Mouse (Mus musculus): Measurements from ENCODE around the gene Tmem175. TPM values are rescaled to one million over a fixed set of nuclear protein-coding genes. Genes with fewer than 3 reads are reported as not detected.

Tmem175 gene
- polyA plus RNA-seq, 1 experiment from 2014 or later = 18.1 TPM

DNA sequence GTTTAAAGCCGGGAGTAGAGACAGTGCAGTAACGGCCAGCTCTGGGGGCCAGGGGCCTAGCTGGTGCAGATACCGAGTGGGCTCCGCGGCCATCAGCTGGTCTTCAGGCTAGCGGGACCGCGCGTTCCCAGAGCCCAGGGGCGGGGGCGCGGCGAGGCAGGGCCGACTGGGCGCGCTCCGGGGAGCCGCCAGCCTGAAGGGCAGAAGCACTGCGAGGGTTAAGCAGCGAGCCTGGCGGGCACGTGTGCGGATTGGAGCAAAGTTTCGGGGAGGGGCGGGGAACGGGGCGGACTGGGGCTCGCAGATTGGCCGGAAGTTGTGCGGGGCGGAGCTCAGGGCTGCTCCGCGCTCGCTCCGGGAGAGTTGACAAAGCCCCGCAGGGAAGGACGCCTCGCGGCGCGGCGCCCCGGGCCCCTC, 64.3 kb downstream of the Tmem175 start:
- Histone ChIP-seq H3K27ac (no peak overlapping the region), H3K36me3 (no peaks in the 10 kb centered on the region), H3K4me1 (peaks cover 49% of the 10 kb centered on the region), H3K9me3 (no peaks in the 10 kb centered on the region), H3K4me2 (replicated peaks) (peak overlapping the region; percentile 96), H3K27me3 (replicated peaks) (peaks cover 10% of the 10 kb centered on the region), H3K4me3 (peak overlapping the region; percentile 88), H3K9ac (peak overlapping the region; percentile 75)
- ATAC-seq (ENCODE audit: low FRiP score, low read depth) = peak; percentile 91
- WGBS = under 1% methylated on average over 43 of the region's 43 CpGs

DNA sequence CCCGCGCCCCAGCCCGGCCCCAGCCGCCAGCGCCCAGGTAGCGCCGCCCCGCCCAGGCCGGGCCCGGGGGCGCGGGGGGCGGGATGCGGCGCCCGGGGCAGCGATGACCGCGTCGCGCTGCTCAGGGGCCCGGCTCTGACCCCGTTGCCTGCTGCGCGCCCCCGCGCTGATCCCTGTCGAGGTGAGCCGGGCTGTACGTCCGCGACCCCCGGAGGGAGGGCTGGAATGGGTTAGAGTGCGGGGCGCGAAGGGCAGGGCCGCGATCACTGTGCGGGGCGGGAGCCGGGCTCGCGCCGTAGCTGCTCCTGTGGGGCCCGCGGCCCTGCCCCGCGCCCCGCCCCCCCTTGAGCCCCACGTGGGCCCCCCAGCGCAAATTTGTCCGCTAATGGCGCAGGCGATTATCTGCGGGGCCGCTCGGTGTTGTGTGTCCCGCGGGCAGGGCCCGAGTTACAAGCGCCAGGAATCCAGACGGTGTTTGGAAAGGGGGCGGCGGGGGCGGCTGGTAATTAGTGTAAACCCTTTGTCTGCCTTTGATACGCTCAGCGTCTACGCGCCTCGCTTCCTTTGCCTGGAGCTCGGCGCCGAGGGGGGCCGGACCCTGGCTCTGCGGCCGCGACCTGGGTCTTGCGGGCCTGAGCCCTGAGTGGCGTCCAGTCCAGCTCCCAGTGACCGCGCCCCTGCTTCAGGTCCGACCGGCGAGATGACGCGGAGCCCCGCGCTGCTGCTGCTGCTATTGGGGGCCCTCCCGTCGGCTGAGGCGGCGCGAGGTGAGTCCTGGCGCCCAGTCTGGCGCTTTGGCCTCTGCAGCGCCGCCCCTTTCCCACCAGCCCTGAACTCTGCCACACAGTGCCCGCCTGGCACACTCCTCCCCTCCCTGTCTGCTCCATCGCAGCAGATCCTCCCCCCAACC, 65.0 kb downstream of the Tmem175 start:
- Histone ChIP-seq H3K4me1 (peaks cover 52% of the 10 kb centered on the region), H3K4me3 (peak overlapping the region; percentile 88), H3K9ac (peak overlapping the region; percentile 75), H3K27me3 (replicated peaks) (peaks cover 10% of the 10 kb centered on the region), H3K27ac (no peak overlapping the region; the same call in 1 of the 2 replicates), H3K4me2 (replicated peaks) (peak overlapping the region; percentile 96), H3K36me3 (no peaks in the 10 kb centered on the region), H3K9me3 (no peaks in the 10 kb centered on the region)
- 1% methylated on average over 94 of the region's 99 CpGs for WGBS
- peak; percentile 62 for ATAC-seq (ENCODE audit: low FRiP score, low read depth)

- H3K9me3 ChIP-seq = no peaks in the 10 kb centered on the region
- H3K9ac ChIP-seq = no peak overlapping the region
- ATAC-seq (ENCODE audit: low FRiP score, low read depth) = no peak
- H3K27me3 ChIP-seq (replicated peaks) = peaks cover 10% of the 10 kb centered on the region
- H3K36me3 ChIP-seq = no peaks in the 10 kb centered on the region
- 94% methylated on average over 12 of the region's 12 CpGs for WGBS
- H3K27ac ChIP-seq = no peak overlapping the region
- H3K4me3 ChIP-seq = no peak overlapping the region
- H3K4me1 ChIP-seq = peaks cover 59% of the 10 kb centered on the region
- peak overlapping the region; percentile 96; the same call in 1 of the 2 replicates for H3K4me2 ChIP-seq (replicated peaks)
Measured at GRCm38 (mm10) chr5:108695861-108696260, 66.3 kb downstream of the Tmem175 start.

GRCm38 (mm10) chr5:108696542-108696941, 67.0 kb downstream of the Tmem175 start:
- Histone ChIP-seq H3K4me1 (peaks cover 59% of the 10 kb centered on the region), H3K36me3 (no peaks in the 10 kb centered on the region), H3K4me3 (no peak overlapping the region), H3K9me3 (no peaks in the 10 kb centered on the region), H3K27me3 (replicated peaks) (peaks cover 10% of the 10 kb centered on the region), H3K27ac (no peak overlapping the region), H3K9ac (no peak overlapping the region), H3K4me2 (replicated peaks) (peak overlapping the region; percentile 36)
- ATAC-seq (ENCODE audit: low FRiP score, low read depth) = no peak
- 78% methylated on average over 3 of the region's 3 CpGs for WGBS

- ATAC-seq (ENCODE audit: low FRiP score, low read depth) = peak; percentile 28
- H3K4me2 ChIP-seq (replicated peaks) = peak overlapping the region; percentile 36
- no peak overlapping the region for H3K9ac ChIP-seq
- peaks cover 10% of the 10 kb centered on the region for H3K27me3 ChIP-seq (replicated peaks)
- no peaks in the 10 kb centered on the region for H3K36me3 ChIP-seq
- H3K9me3 ChIP-seq = no peaks in the 10 kb centered on the region
- no peak overlapping the region for H3K4me3 ChIP-seq
- H3K4me1 ChIP-seq = peaks cover 59% of the 10 kb centered on the region
- peak overlapping the region; percentile 32; the same call in 1 of the 2 replicates for H3K27ac ChIP-seq
- WGBS = 3% methylated on average over 4 of the region's 4 CpGs
Measured at GRCm38 (mm10) chr5:108697341-108697753, 67.8 kb downstream of the Tmem175 start.

Other genes starting within 250 kb of the Tmem175 start
- gene Pde6b, start 241.4 kb upstream of the Tmem175 start, polyA plus RNA-seq (2016; fragmentation: Nextera tagmentation; extraction: Ambion mirVana) = 0.75 TPM in 1 of 2 replicates, not detected in the other
- gene Atp5k, start 195.3 kb upstream of the Tmem175 start, polyA plus RNA-seq (2016; fragmentation: Nextera tagmentation; extraction: Ambion mirVana) = 438 and 460 TPM in 2 replicates
- gene Mfsd7a, start 180.9 kb upstream of the Tmem175 start, polyA plus RNA-seq (2016; fragmentation: Nextera tagmentation; extraction: Ambion mirVana) = 0.08 and 0.16 TPM in 2 replicates
- gene Pcgf3, start 168.5 kb upstream of the Tmem175 start, polyA plus RNA-seq (2016; fragmentation: Nextera tagmentation; extraction: Ambion mirVana) = 34.2 and 35.8 TPM in 2 replicates
- gene Cplx1, start 79.7 kb upstream of the Tmem175 start, polyA plus RNA-seq (2016; fragmentation: Nextera tagmentation; extraction: Ambion mirVana) = 37.4 and 41.3 TPM in 2 replicates
- gene Gak, start within 50 bp of the Tmem175 start, polyA plus RNA-seq (2016; fragmentation: Nextera tagmentation; extraction: Ambion mirVana) = 52.0 and 58.9 TPM in 2 replicates
- 8.0 and 8.2 TPM in 2 replicates for gene Idua, start 30.6 kb downstream of the Tmem175 start, polyA plus RNA-seq (2016; fragmentation: Nextera tagmentation; extraction: Ambion mirVana)
- 19.8 and 23.5 TPM in 2 replicates for gene Dgkq, start 39.9 kb downstream of the Tmem175 start, polyA plus RNA-seq (2016; fragmentation: Nextera tagmentation; extraction: Ambion mirVana)
- 1.2 and 1.6 TPM in 2 replicates for gene Slc26a1, start 45.8 kb downstream of the Tmem175 start, polyA plus RNA-seq (2016; fragmentation: Nextera tagmentation; extraction: Ambion mirVana)
- 19.1 and 20.7 TPM in 2 replicates for gene Fgfrl1, start 62.6 kb downstream of the Tmem175 start, polyA plus RNA-seq (2016; fragmentation: Nextera tagmentation; extraction: Ambion mirVana)
- 0.32 TPM in 1 of 2 replicates, not detected in the other for gene Rnf212, start 145.2 kb downstream of the Tmem175 start, polyA plus RNA-seq (2016; fragmentation: Nextera tagmentation; extraction: Ambion mirVana)
- not detected in 2 replicates for gene Tmed11, start 165.6 kb downstream of the Tmem175 start, polyA plus RNA-seq (2016; fragmentation: Nextera tagmentation; extraction: Ambion mirVana)
- gene Vmn2r8, start 179.1 kb downstream of the Tmem175 start, polyA plus RNA-seq (2016; fragmentation: Nextera tagmentation; extraction: Ambion mirVana) = not detected in 2 replicates
- not detected in 2 replicates for gene Vmn2r9, start 222.8 kb downstream of the Tmem175 start, polyA plus RNA-seq (2016; fragmentation: Nextera tagmentation; extraction: Ambion mirVana)